ENCODE assay signal across 15 mouse cellular contexts in the genomic region with DNA sequence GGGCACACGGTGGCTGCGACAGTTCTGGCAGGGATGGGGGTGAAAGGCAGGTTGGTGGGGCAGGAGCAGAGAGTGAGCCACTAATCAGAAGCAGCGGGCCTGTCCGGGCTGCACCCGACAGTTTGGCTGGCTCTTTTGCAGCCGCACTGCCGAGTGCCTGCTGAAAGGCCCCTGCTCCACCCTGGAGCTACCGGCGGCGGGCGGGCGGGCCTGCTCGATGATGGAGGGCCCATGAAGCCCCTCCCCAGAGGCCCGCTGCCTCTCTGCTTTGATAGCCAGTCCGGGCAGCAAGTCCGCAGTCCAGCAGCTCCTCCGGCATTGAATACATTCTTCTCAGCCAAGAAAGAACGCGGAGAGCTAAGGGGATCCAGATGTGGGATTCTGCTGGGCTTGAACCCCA. TPM values are rescaled to one million over a fixed set of nuclear protein-coding genes. Genes with fewer than 3 reads are reported as not detected.
A peak's percentile ranks its signal among the peaks of the same experiment; 100 is the strongest.
DNase-seq lines count a peak whose midpoint lies in the region; ATAC-seq and TF ChIP-seq lines count a peak whose summit lies in the region.
"Had no signal": no experiment of that assay in that cellular context is flagged by ENCODE, and none has a peak within 500 bp of the region (broad histone marks: within the 10 kb centered on the region; RNA-seq: fewer than 3 reads in every experiment).

No protein-coding gene starts in this region.

- H3K27ac ChIP-seq in heart, embryonic 10.5 days = peak overlapping the region; percentile 44; the same call in 1 of the 2 replicates
- no peak overlapping the region for H3K27ac ChIP-seq in liver, postnatal 0 days (ENCODE audit: low read depth)
- H3K27ac ChIP-seq in embryonic facial prominence, embryonic 10.5 days (replicated peaks) = peak overlapping the region; percentile 78
- H3K27ac ChIP-seq in limb, embryonic 13.5 days = peak overlapping the region; percentile 61
- H3K27ac ChIP-seq: hindbrain, embryonic 15.5 days had no signal

- TF ChIP-seq CTCF in liver, postnatal 0 days (IDR thresholded peaks at IDR 0.05; ENCODE audit: low read depth) = no peak

- H3K9ac ChIP-seq in liver, postnatal 0 days (replicated peaks) = no peak overlapping the region
- H3K9ac ChIP-seq in limb, embryonic 13.5 days = no peak overlapping the region
- H3K9ac ChIP-seq: hindbrain, embryonic 15.5 days had no signal

- H3K27me3 ChIP-seq in heart, embryonic 10.5 days (ENCODE audit: insufficient read depth, poor library complexity, severe bottlenecking) = peaks cover 92% of the 10 kb centered on the region
- H3K27me3 ChIP-seq in liver, postnatal 0 days (ENCODE audit: insufficient read depth, low read length) = peaks cover 13% of the 10 kb centered on the region; the same call in 1 of the 2 replicates
- peaks cover 100% of the 10 kb centered on the region for H3K27me3 ChIP-seq in embryonic facial prominence, embryonic 10.5 days (replicated peaks; ENCODE audit: low read depth, poor library complexity, severe bottlenecking)
- H3K27me3 ChIP-seq in limb, embryonic 13.5 days = peaks cover 56% of the 10 kb centered on the region

- H3K4me2 ChIP-seq in liver, postnatal 0 days (ENCODE audit: low read depth, low read length) = no peak overlapping the region
- H3K4me2 ChIP-seq in limb, embryonic 13.5 days (replicated peaks) = no peak overlapping the region; the same call in 1 of the 2 replicates
- H3K4me2 ChIP-seq: hindbrain, embryonic 15.5 days had no signal

- no peak for ATAC-seq in liver, postnatal 0 days
- ATAC-seq in limb, embryonic 13.5 days (ENCODE audit: low FRiP score, low read depth) = peak; percentile 45; the same call in 1 of the 2 replicates

- TF ChIP-seq EP300 in liver, postnatal 0 days (IDR thresholded peaks at IDR 0.05; ENCODE audit: low read depth) = no peak

- H3K9me3 ChIP-seq in heart, embryonic 10.5 days = no peaks in the 10 kb centered on the region
- no peaks in the 10 kb centered on the region for H3K9me3 ChIP-seq in liver, postnatal 0 days (ENCODE audit: low read length)
- no peaks in the 10 kb centered on the region for H3K9me3 ChIP-seq in embryonic facial prominence, embryonic 10.5 days
- H3K9me3 ChIP-seq in limb, embryonic 13.5 days = no peaks in the 10 kb centered on the region
- H3K9me3 ChIP-seq: hindbrain, embryonic 15.5 days had no signal

- WGBS in heart, embryonic 10.5 days = 26% methylated on average over 19 of the region's 19 CpGs
- WGBS in liver, postnatal 0 days (ENCODE audit: insufficient replicate concordance) = 50% methylated on average over 14 of the region's 19 CpGs
- 17% methylated on average over 19 of the region's 19 CpGs for WGBS in embryonic facial prominence, embryonic 10.5 days
- 32% methylated on average over 17 of the region's 19 CpGs for WGBS in limb, embryonic 13.5 days

- H3K4me3 ChIP-seq in heart, embryonic 10.5 days = no peak overlapping the region; the same call in 1 of the 2 replicates
- H3K4me3 ChIP-seq in liver, postnatal 0 days (ENCODE audit: low read depth, low read length) = no peak overlapping the region
- peak overlapping the region; percentile 28; the same call in 1 of the 2 replicates for H3K4me3 ChIP-seq in embryonic facial prominence, embryonic 10.5 days
- no peak overlapping the region for H3K4me3 ChIP-seq in limb, embryonic 13.5 days
- H3K4me3 ChIP-seq: hindbrain, embryonic 15.5 days had no signal

- peaks cover 5% of the 10 kb centered on the region; the same call in 1 of the 2 replicates for H3K4me1 ChIP-seq in heart, embryonic 10.5 days
- H3K4me1 ChIP-seq in liver, postnatal 0 days (ENCODE audit: insufficient read depth) = no peaks in the 10 kb centered on the region
- peaks cover 20% of the 10 kb centered on the region for H3K4me1 ChIP-seq in embryonic facial prominence, embryonic 10.5 days
- peaks cover 44% of the 10 kb centered on the region for H3K4me1 ChIP-seq in limb, embryonic 13.5 days
- H3K4me1 ChIP-seq: hindbrain, embryonic 15.5 days had no signal

- H3K36me3 ChIP-seq in heart, embryonic 10.5 days = no peaks in the 10 kb centered on the region
- H3K36me3 ChIP-seq in liver, postnatal 0 days (replicated peaks; ENCODE audit: insufficient read depth, low read length) = no peaks in the 10 kb centered on the region
- no peaks in the 10 kb centered on the region for H3K36me3 ChIP-seq in embryonic facial prominence, embryonic 10.5 days (replicated peaks)
- H3K36me3 ChIP-seq in limb, embryonic 13.5 days = no peaks in the 10 kb centered on the region
- H3K36me3 ChIP-seq: hindbrain, embryonic 15.5 days had no signal

- DNase-seq in heart, embryonic 10.5 days (ENCODE audit: low spot score) = no peak
- no peak for DNase-seq in heart, adult 11 months
- DNase-seq in liver = peak; percentile 9
- DNase-seq in liver, postnatal 0 days = no peak
- peak; percentile 73 for DNase-seq in embryonic facial prominence, embryonic 10.5 days (ENCODE audit: low spot score)
- no peak for DNase-seq in cerebellum, adult 9-11 months
- no peak for DNase-seq in adrenal gland, adult 2 months
- DNase-seq: cerebellum, adult 18-20 months; heart, adult 18-20 months; kidney, postnatal 14 days; lung, postnatal 10 days; midbrain, embryonic 14.5 days; thymus, adult 2 months had no signal

RNA-seq across cellular contexts. Expression of a gene that starts 37.3 kb away (rescaled TPM):
- 111 and 146 TPM in 2 replicates for polyA plus RNA-seq in heart, embryonic 10.5 days (2016; fragmentation: Nextera tagmentation; extraction: Ambion mirVana)
- polyA plus RNA-seq in liver, postnatal 0 days (2015; fragmentation: Nextera tagmentation; extraction: Ambion mirVana) = 31.9 and 32.1 TPM in 2 replicates
- polyA plus RNA-seq in embryonic facial prominence, embryonic 10.5 days (2016; fragmentation: Nextera tagmentation; extraction: Ambion mirVana) = 181 and 185 TPM in 2 replicates
- polyA plus RNA-seq in limb, embryonic 13.5 days (2015; fragmentation: Nextera tagmentation; extraction: Ambion mirVana) = 178 and 180 TPM in 2 replicates
- 100 to 1,000 TPM; 122 to 143 TPM for total RNA-seq in adrenal gland, adult 2 months (2021)
- polyA plus RNA-seq in adrenal gland, adult 2 months (2012; rRNA removed) = 52.0 and 53.9 TPM in 2 replicates

Comparison
In these comparisons a context has a peak if more than half of its experiments do, and no peak if none do; other contexts are left out.
1. DNase-seq: peak in liver (single experiment) and embryonic facial prominence, embryonic 10.5 days (single experiment); none in heart, embryonic 10.5 days (single experiment), heart, adult 11 months (single experiment), liver, postnatal 0 days (single experiment), cerebellum, adult 9-11 months (single experiment) and adrenal gland, adult 2 months (single experiment).